Mouse (Mus musculus) forebrain, embryonic 10.5 days (tissue): ENCODE data around the gene Defb30. TPM values are rescaled to one million over a fixed set of nuclear protein-coding genes. Genes with fewer than 3 reads are reported as not detected.

Experiments
- DNase-seq: peaks from one replicate; pipeline ENCODE4 v3.0.0-alpha.2; 2017; ENCODE audit warnings: low spot score; ENCODE audit errors: extremely low spot score
- H3K27ac ChIP-seq: fragments of 300-500 bp; sonication (generic); 2 replicates; pipeline ENCODE4 v1.5.1; 2016; ENCODE audit warnings: mild to moderate bottlenecking
- H3K27me3 ChIP-seq: fragments of 300-500 bp; sonication (generic); 2 replicates; pipeline ENCODE4 v1.6.1; 2016; ENCODE audit warnings: mild to moderate bottlenecking; ENCODE audit not compliant: poor library complexity, severe bottlenecking
- H3K36me3 ChIP-seq: fragments of 300-500 bp; sonication (generic); replicated peaks from 2 replicates; pipeline ENCODE4 v1.6.1; 2016; ENCODE audit warnings: mild to moderate bottlenecking, moderate library complexity
- H3K4me1 ChIP-seq: fragments of 300-500 bp; sonication (generic); 2 replicates; pipeline ENCODE4 v1.6.1; 2016
- H3K4me3 ChIP-seq: fragments of 300-500 bp; sonication (generic); 2 replicates; pipeline ENCODE4 v1.5.1; 2016; ENCODE audit warnings: mild to moderate bottlenecking, moderate library complexity
- H3K9me3 ChIP-seq: fragments of 300-500 bp; sonication (generic); 2 replicates; pipeline ENCODE4 v1.6.1; 2016; ENCODE audit warnings: mild to moderate bottlenecking, moderate library complexity
- WGBS: fragments of 180-500 bp; shearing (Covaris S2); methylation state at CpG from one replicate; pipeline ENCODE4 v1.1.7; 2016; 5-methylcytosine and 5-hydroxymethylcytosine counted together
- polyA plus RNA-seq: library from polyadenylated mRNA; unstranded; fragments of >200 nt; fragmentation: Nextera tagmentation; extraction: Ambion mirVana; gene quantifications from 2 replicates; pipeline ENCODE4 v1.2.1, GENCODE M21; 2016

Defb30 gene
- polyA plus RNA-seq, 1 experiment from 2014 or later: not detected

DNA sequence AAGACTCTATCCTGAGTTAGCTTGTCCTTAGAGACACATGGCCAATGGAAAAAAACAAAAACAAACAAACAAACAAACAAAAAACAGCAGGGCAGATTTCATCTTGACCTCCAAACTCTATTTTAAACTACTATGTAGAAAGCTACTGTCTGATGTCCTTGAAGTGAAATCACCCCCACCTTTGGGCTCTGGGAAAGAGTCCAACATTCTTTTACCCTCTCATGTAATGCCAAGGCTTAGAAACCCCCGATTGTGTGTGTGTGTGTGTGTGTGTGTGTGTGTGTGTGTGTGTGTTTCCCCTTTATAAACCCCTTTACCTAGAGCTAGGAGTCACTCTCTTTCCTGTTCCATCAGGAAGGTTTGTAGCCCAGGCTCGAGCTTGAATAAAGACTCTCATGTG lies 47.2 kb downstream of the Defb30 start:
- Histone ChIP-seq H3K4me3 (no peak overlapping the region), H3K27me3 (no peaks in the 10 kb centered on the region), H3K4me1 (no peaks in the 10 kb centered on the region), H3K27ac (no peak overlapping the region), H3K9me3 (no peaks in the 10 kb centered on the region), H3K36me3 (no peaks in the 10 kb centered on the region)
- 93% methylated on average over 2 of the region's 2 CpGs for WGBS
- DNase-seq: no peak

DNA sequence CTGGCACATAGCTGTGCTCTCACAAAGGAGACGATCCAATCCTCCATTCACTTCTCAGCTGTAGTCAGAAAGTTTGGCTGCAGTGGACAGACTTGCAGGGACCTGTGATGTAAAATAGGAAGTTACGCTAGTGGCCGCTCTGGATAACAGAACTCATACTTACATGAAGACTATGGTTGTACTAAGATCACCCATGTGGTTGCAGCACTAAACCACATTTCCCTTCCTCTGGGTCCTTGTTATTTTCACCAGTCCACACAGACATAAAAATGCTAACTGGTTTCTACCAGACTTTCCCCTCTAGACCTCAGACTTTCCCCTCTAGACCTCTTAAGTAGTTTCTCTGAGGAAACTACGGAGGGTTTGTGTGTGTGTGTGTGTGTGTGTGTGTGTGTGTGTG lies 50.8 kb downstream of the Defb30 start:
- H3K27ac ChIP-seq: no peak overlapping the region
- H3K36me3 ChIP-seq: no peaks in the 10 kb centered on the region
- no peaks in the 10 kb centered on the region for H3K27me3 ChIP-seq
- no peaks in the 10 kb centered on the region for H3K9me3 ChIP-seq
- no peaks in the 10 kb centered on the region for H3K4me1 ChIP-seq
- 87% methylated on average over 4 of the region's 4 CpGs for WGBS
- DNase-seq: no peak
- H3K4me3 ChIP-seq: no peak overlapping the region

DNA sequence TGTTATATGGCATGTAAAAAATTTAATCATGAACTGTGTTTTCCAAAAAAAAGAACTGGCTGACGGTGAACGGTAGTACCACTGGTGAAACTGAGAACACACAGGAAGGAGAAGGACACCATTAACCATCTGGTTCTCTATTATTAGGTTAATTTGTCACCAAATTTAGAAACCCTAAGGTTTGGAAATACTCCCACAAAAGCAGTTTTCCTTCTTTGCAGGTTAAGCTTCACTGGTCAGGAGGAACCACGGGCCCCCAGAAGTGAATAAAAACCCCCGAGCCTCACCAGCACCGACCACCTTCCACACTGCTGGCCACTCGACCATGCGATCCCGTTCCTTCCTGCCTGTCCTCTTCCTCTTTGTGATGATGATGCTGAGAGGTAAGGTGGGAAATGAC lies 52.0 kb downstream of the Defb30 start, which contains the start of gene Defb47:
Defb47 (plus strand) TSS at position 301 of the 400 bp plus-strand sequence.
- H3K4me3 ChIP-seq: no peak within 1 kb of the TSS
- no peaks in the 10 kb centered on the region for H3K9me3 ChIP-seq
- H3K27ac ChIP-seq: no peak within 1 kb of the TSS
- no peaks in the 10 kb centered on the region for H3K27me3 ChIP-seq
- H3K4me1 ChIP-seq: 0 out of 2 replicates have a peak, but pooled peaks cover 6% of the 10 kb centered on the region
- 92% methylated on average over 8 of the region's 8 CpGs for WGBS
- H3K36me3 ChIP-seq: no peaks in the 10 kb centered on the region
- DNase-seq: no peak

DNA sequence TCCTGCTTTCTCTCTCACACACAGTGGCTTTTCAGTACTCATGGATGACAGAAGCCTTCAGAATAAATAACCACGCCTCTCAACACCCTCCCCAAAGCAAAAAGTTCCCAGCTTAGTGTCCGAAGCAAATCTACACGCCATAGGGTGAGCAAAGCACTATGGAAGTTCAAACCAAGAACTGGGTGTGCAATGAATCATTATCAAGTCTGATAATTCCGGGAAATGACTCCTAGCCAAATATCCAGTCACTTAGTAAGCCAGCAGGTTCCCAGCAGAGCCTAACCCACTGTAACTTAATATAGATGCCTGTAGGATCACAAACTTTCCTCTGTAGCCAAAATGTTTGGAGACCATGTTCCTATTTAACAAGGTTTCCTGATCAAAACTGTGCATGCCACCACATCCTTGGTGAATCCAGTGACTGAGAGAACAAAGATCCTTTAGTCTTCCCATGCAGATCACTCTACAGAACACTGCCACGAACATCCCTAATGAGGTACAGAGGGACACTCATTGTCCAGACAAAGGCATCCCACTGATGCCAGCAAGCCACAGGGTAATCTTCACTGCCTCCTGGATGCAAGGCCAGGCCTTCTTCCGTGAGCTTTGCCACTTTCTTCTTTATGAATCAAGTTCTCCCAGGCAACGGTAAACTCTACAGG lies 57.8 kb downstream of the Defb30 start:
- DNase-seq: no peak
- H3K36me3 ChIP-seq: no peaks in the 10 kb centered on the region
- no peak overlapping the region for H3K4me3 ChIP-seq
- peaks cover 15% of the 10 kb centered on the region; the same call in 1 of the 2 replicates for H3K4me1 ChIP-seq
- H3K27ac ChIP-seq: no peak overlapping the region
- whole genome bisulfite sequencing: 60% methylated on average over 7 of the region's 7 CpGs
- no peaks in the 10 kb centered on the region for H3K27me3 ChIP-seq
- H3K9me3 ChIP-seq: no peaks in the 10 kb centered on the region

DNA sequence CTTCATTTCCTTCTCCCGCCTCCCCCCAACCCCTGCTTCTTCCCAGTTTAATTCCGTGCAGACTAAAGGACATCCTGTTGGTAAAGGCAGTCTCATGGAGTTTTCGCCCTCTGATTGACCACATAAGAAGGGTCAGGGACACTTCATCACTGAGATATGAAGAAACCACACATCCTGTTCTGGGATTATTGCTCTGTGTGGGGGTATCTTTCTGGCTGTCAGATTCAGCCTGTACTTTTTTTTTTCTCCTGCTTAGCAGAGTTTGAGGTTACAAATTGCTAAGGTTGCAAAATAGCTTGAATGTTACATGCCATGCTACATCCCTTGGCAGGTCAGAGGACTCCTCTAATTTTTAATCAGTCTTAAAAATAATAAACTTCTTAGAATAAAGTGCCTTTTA lies 58.5 kb downstream of the Defb30 start:
- 83% methylated on average over 3 of the region's 3 CpGs for WGBS
- no peaks in the 10 kb centered on the region for H3K36me3 ChIP-seq
- DNase-seq: no peak
- H3K27me3 ChIP-seq: no peaks in the 10 kb centered on the region
- no peaks in the 10 kb centered on the region for H3K9me3 ChIP-seq
- H3K27ac ChIP-seq: no peak overlapping the region
- no peak overlapping the region for H3K4me3 ChIP-seq
- H3K4me1 ChIP-seq: peaks cover 15% of the 10 kb centered on the region; the same call in 1 of the 2 replicates

DNA sequence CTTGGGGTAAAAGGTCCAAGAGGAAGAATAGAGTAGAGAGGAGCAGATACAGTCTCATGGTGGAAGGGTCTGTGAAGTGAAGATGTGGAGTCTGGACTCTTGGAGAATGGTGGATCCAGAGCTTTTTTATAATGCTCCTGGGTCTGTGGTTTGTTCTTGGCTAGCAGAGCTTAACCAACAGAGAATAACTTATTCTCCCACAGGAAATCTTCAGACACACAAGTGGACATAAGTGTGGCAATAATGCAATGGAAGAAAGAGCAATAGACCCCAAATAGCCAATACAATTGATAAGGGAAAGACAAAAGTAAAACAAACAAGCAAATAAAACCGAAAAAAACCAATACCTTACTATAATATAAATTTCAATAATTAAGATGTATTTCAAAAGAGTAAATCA lies 65.3 kb downstream of the Defb30 start, which contains the start of gene Defb48:
Defb48 (minus strand) TSS at position 101 of the 400 bp plus-strand sequence.
- no peak within 1 kb of the TSS for H3K27ac ChIP-seq
- no peaks in the 10 kb centered on the region for H3K36me3 ChIP-seq
- no peaks in the 10 kb centered on the region for H3K27me3 ChIP-seq
- H3K9me3 ChIP-seq: no peaks in the 10 kb centered on the region
- DNase-seq: no peak
- WGBS: 70% methylated on average over 1 of the region's 1 CpGs
- H3K4me3 ChIP-seq: no peak within 1 kb of the TSS
- no peaks in the 10 kb centered on the region for H3K4me1 ChIP-seq

Other genes with a start within 250 kb of the Defb30 start
- 15.5 TPM in 2 replicates for gene Wdfy2, start 212.3 kb downstream of the Defb30 start, polyA plus RNA-seq
- gene Defb48, start 65.5 kb downstream of the Defb30 start, polyA plus RNA-seq: not detected in 2 replicates
- not detected in 2 replicates for gene Defb47, start 51.9 kb downstream of the Defb30 start, polyA plus RNA-seq
- gene Defb43, start 38.2 kb downstream of the Defb30 start, polyA plus RNA-seq: not detected in 2 replicates
- gene Defb42, start 3.0 kb downstream of the Defb30 start, polyA plus RNA-seq: not detected in 2 replicates